Mouse (Mus musculus) limb, embryonic 12.5 days (tissue): ENCODE data around the gene Tspan14. TPM values are rescaled to one million over a fixed set of nuclear protein-coding genes. Genes with fewer than 3 reads are reported as not detected.
A peak's percentile ranks its signal among the peaks of the same experiment; 100 is the strongest.

Experiments used
- ATAC-seq: fragments of 200-750 bp; cut with Nextera tagmentation; 2 replicates; pipeline ENCODE4 v1.8.0; 2017; ENCODE audit warnings: low read depth, moderate TSS enrichment; ENCODE audit not compliant: insufficient number of reproducible peaks, insufficient read depth, low FRiP score, low TSS enrichment
- H3K27ac ChIP-seq: fragments of 300-500 bp; sonication (generic); 2 replicates; pipeline ENCODE4 v1.5.1; 2016; ENCODE audit warnings: mild to moderate bottlenecking, moderate library complexity
- H3K27me3 ChIP-seq: fragments of 300-500 bp; sonication (generic); 2 replicates; pipeline ENCODE4 v1.6.1; 2016; ENCODE audit warnings: mild to moderate bottlenecking, moderate library complexity
- H3K36me3 ChIP-seq: fragments of 300-500 bp; sonication (generic); 2 replicates; pipeline ENCODE4 v1.6.1; 2016; ENCODE audit warnings: mild to moderate bottlenecking, moderate library complexity
- H3K4me1 ChIP-seq: fragments of 300-500 bp; sonication (generic); replicated peaks from 2 replicates; pipeline ENCODE4 v1.6.1; 2016
- H3K4me2 ChIP-seq: fragments of 300-500 bp; sonication (generic); 2 replicates; pipeline ENCODE4 v1.6.1; 2016; ENCODE audit warnings: mild to moderate bottlenecking, moderate library complexity
- H3K4me3 ChIP-seq: fragments of 300-500 bp; sonication (generic); replicated peaks from 2 replicates; pipeline ENCODE4 v1.5.1; 2016; ENCODE audit warnings: mild to moderate bottlenecking
- H3K9ac ChIP-seq: fragments of 300-500 bp; sonication (generic); replicated peaks from 2 replicates; pipeline ENCODE4 v1.6.1; 2016; ENCODE audit warnings: mild to moderate bottlenecking, moderate library complexity
- H3K9me3 ChIP-seq: fragments of 300-500 bp; sonication (generic); 2 replicates; pipeline ENCODE4 v1.6.1; 2016; ENCODE audit warnings: mild to moderate bottlenecking, moderate library complexity
- WGBS: fragments of 180-500 bp; shearing (Covaris S2); methylation state at CpG from one replicate; pipeline ENCODE4 v1.1.7; 2016; 5-methylcytosine and 5-hydroxymethylcytosine counted together
- polyA plus RNA-seq: library from polyadenylated mRNA; unstranded; fragments of >200 nt; fragmentation: Nextera tagmentation; extraction: Ambion mirVana; gene quantifications from 2 replicates; pipeline ENCODE4 v1.2.1, GENCODE M21; 2016

Tspan14 gene
- polyA plus RNA-seq, 1 experiment from 2014 or later = 68.4 TPM

- no peak overlapping the region for H3K9ac ChIP-seq
- no peaks in the 10 kb centered on the region for H3K9me3 ChIP-seq
- H3K27ac ChIP-seq = no peak overlapping the region
- H3K4me1 ChIP-seq = peaks cover 24% of the 10 kb centered on the region
- no peaks in the 10 kb centered on the region; the same call in 1 of the 2 replicates for H3K27me3 ChIP-seq
- 31% methylated on average over 22 of the region's 22 CpGs for WGBS
- no peak overlapping the region for H3K4me3 ChIP-seq
- ATAC-seq = no peak
- H3K4me2 ChIP-seq = peak overlapping the region; percentile 27
- H3K36me3 ChIP-seq = no peaks in the 10 kb centered on the region
Observed at GRCm38 (mm10) chr14:41004201-41005141, 37.9 kb upstream of the Tspan14 start.

- Histone ChIP-seq H3K4me1 (peaks cover 24% of the 10 kb centered on the region), H3K27ac (no peak overlapping the region), H3K4me3 (no peak overlapping the region), H3K36me3 (peaks cover 17% of the 10 kb centered on the region), H3K4me2 (no peak overlapping the region), H3K27me3 (no peaks in the 10 kb centered on the region; the same call in 1 of the 2 replicates), H3K9ac (no peak overlapping the region), H3K9me3 (no peaks in the 10 kb centered on the region)
- no peak for ATAC-seq
- WGBS = 75% methylated on average over 5 of the region's 5 CpGs
Observed at GRCm38 (mm10) chr14:41001576-41001975, 35.0 kb upstream of the Tspan14 start.

DNA sequence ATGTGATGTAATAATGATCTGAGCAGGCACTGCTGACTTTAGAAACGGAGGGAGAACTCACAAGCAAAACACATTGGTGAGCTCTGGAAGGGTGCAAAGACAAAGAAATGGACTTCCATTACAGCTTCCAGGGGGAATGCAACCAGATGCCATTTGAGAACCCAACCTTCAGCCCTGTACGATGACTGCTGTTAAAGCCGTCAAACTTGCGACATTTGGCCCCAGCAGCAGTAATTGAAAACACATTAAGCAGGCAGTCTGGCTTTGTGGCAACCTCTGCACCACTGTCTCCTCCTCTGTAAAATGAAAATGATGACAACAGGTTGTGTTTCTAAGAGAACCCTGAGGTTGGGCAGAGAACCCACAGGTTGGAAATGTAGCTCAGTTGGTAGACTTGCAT lies 34.2 kb upstream of the Tspan14 start:
- Histone ChIP-seq H3K9me3 (no peaks in the 10 kb centered on the region), H3K27ac (0 out of 2 replicates have a peak overlapping the region, but pooled peaks have one; percentile 23), H3K4me2 (no peak overlapping the region), H3K9ac (no peak overlapping the region), H3K4me3 (no peak overlapping the region), H3K27me3 (no peaks in the 10 kb centered on the region; the same call in 1 of the 2 replicates), H3K4me1 (peaks cover 24% of the 10 kb centered on the region), H3K36me3 (peaks cover 17% of the 10 kb centered on the region)
- WGBS = 15% methylated on average over 4 of the region's 4 CpGs
- no peak for ATAC-seq

DNA sequence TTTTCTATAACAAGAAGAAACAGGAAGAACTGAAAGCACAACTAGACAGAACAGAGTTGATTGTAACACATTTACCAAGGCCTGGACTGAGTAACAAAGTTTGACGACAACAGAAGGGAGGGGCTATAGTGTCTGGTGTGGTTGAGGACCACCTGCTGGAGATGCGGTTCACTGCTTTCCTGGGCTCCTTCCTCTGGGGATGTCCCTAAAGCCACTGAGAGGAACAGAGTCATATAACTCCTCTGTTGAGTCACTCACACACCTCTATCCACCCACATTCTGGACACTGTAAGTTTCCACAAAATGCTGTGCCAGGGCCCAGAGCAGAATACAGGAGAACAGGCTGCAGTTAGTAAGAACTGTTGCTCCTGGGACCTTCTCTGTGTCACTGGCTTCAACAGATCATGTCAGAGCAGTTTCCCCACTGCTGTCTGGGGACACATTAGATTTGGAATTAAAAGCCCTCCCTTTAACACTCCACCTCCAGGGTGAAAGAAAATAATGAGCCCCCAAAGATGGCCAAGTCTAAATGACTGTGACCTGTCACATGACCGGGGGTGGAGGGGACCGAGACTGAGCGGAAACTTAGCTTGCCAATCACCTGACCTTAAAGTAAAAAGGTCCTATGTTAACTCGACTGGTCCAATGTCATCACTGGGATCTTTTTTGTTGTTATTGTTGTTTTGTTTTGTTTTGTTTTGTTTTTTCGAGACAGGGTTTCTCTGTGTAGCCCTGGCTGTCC lies 33.5 kb upstream of the Tspan14 start:
- H3K4me1 ChIP-seq = peaks cover 24% of the 10 kb centered on the region
- H3K36me3 ChIP-seq = peaks cover 17% of the 10 kb centered on the region
- H3K9ac ChIP-seq = no peak overlapping the region
- no peak overlapping the region for H3K4me2 ChIP-seq
- no peak overlapping the region for H3K4me3 ChIP-seq
- no peak for ATAC-seq
- H3K9me3 ChIP-seq = no peaks in the 10 kb centered on the region
- no peaks in the 10 kb centered on the region; the same call in 1 of the 2 replicates for H3K27me3 ChIP-seq
- WGBS = 87% methylated on average over 7 of the region's 7 CpGs
- 0 out of 2 replicates have a peak overlapping the region, but pooled peaks have one; percentile 23 for H3K27ac ChIP-seq

- no peak overlapping the region for H3K4me2 ChIP-seq
- no peak for ATAC-seq
- H3K27me3 ChIP-seq = no peaks in the 10 kb centered on the region
- H3K4me3 ChIP-seq = no peak overlapping the region
- peaks cover 27% of the 10 kb centered on the region for H3K36me3 ChIP-seq
- WGBS = 86% methylated on average over 3 of the region's 3 CpGs
- H3K9me3 ChIP-seq = no peaks in the 10 kb centered on the region
- no peak overlapping the region for H3K27ac ChIP-seq
- no peak overlapping the region for H3K9ac ChIP-seq
- peaks cover 6% of the 10 kb centered on the region; the same call in 1 of the 2 replicates for H3K4me1 ChIP-seq
Observed at GRCm38 (mm10) chr14:40996171-40996570, 29.6 kb upstream of the Tspan14 start.

GRCm38 (mm10) chr14:40992464-40992863 lies 25.9 kb upstream of the Tspan14 start:
- H3K27ac ChIP-seq = no peak overlapping the region
- H3K27me3 ChIP-seq = no peaks in the 10 kb centered on the region
- no peaks in the 10 kb centered on the region for H3K9me3 ChIP-seq
- no peak overlapping the region for H3K4me2 ChIP-seq
- 0 out of 2 replicates have a peak, but pooled peaks cover 8% of the 10 kb centered on the region for H3K4me1 ChIP-seq
- H3K9ac ChIP-seq = no peak overlapping the region
- 82% methylated on average over 6 of the region's 6 CpGs for WGBS
- H3K36me3 ChIP-seq = peaks cover 17% of the 10 kb centered on the region
- ATAC-seq = no peak
- no peak overlapping the region for H3K4me3 ChIP-seq

DNA sequence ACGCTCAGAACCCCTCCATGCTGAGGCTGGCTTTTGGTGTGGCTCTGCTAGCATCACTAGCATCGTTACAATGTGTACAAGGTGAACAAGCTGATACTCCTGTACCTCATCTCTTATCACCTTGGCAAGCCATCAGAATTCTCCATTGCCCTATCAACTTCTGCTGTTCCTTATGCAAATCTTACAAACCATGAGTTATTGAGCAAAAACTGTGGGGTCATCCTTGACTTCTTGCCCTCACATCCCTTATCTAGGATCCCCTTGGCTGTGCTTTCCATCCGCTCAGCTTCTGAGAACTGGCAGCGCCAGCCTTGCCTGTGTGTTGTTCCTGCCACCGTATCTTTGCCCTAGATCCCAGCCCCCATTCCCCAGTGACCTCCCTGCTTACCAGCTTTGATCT lies 22.2 kb upstream of the Tspan14 start:
- H3K4me2 ChIP-seq = no peak overlapping the region
- H3K9ac ChIP-seq = no peak overlapping the region
- H3K27me3 ChIP-seq = no peaks in the 10 kb centered on the region
- peaks cover under 1% of the 10 kb centered on the region; the same call in 1 of the 2 replicates for H3K36me3 ChIP-seq
- WGBS = 87% methylated on average over 5 of the region's 5 CpGs
- H3K27ac ChIP-seq = no peak overlapping the region
- H3K4me3 ChIP-seq = no peak overlapping the region
- no peak; the same call in 1 of the 2 replicates for ATAC-seq
- no peaks in the 10 kb centered on the region for H3K9me3 ChIP-seq
- H3K4me1 ChIP-seq = 0 out of 2 replicates have a peak, but pooled peaks cover 8% of the 10 kb centered on the region

GRCm38 (mm10) chr14:40987184-40987583 lies 20.6 kb upstream of the Tspan14 start:
- WGBS = 69% methylated on average over 2 of the region's 2 CpGs
- ATAC-seq = no peak

GRCm38 (mm10) chr14:40985635-40986034 lies 19.0 kb upstream of the Tspan14 start:
- no peak overlapping the region for H3K9ac ChIP-seq
- no peak overlapping the region for H3K4me3 ChIP-seq
- H3K27ac ChIP-seq = no peak overlapping the region
- 0 out of 2 replicates have a peak, but pooled peaks cover 2% of the 10 kb centered on the region for H3K4me1 ChIP-seq
- WGBS = 92% methylated on average over 4 of the region's 4 CpGs
- H3K9me3 ChIP-seq = no peaks in the 10 kb centered on the region
- H3K36me3 ChIP-seq = no peaks in the 10 kb centered on the region
- no peaks in the 10 kb centered on the region for H3K27me3 ChIP-seq
- H3K4me2 ChIP-seq = no peak overlapping the region
- no peak for ATAC-seq

More at GRCm38 (mm10) chr14:40987184-40987583, 20.6 kb upstream of the Tspan14 start:
- Histone ChIP-seq H3K36me3 (no peaks in the 10 kb centered on the region), H3K4me2 (no peak overlapping the region), H3K27ac (no peak overlapping the region), H3K4me3 (no peak overlapping the region), H3K4me1 (0 out of 2 replicates have a peak, but pooled peaks cover 8% of the 10 kb centered on the region), H3K27me3 (no peaks in the 10 kb centered on the region), H3K9ac (no peak overlapping the region), H3K9me3 (no peaks in the 10 kb centered on the region)

DNA sequence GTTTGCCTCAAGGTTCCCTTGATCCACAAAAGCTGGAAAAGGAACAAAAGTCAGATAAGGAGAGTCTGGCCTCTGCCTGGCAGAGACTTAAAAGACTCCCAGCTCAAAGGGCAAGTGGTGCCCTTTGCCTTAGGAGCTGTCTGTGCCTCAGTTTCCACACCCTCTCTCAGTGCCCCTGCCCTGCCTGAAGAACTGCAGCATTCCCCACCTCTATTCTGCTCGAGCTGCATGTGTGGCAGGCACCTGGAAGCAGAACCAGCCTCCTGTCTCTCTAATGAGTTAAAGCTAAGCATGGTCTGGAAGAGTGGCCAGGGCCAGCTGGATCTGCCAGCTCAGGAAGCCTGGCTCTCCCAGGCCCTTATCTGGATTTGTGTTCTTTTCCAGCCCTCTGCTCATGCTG lies 13.1 kb upstream of the Tspan14 start:
- H3K4me1 ChIP-seq = 0 out of 2 replicates have a peak, but pooled peaks cover 6% of the 10 kb centered on the region
- peak overlapping the region; percentile 41; the same call in 1 of the 2 replicates for H3K27ac ChIP-seq
- H3K4me3 ChIP-seq = no peak overlapping the region
- H3K36me3 ChIP-seq = no peaks in the 10 kb centered on the region
- H3K9ac ChIP-seq = no peak overlapping the region
- no peak overlapping the region for H3K4me2 ChIP-seq
- no peaks in the 10 kb centered on the region for H3K9me3 ChIP-seq
- no peak for ATAC-seq
- 25% methylated on average over 1 of the region's 1 CpGs for WGBS
- H3K27me3 ChIP-seq = no peaks in the 10 kb centered on the region

GRCm38 (mm10) chr14:40979002-40979401 lies 12.4 kb upstream of the Tspan14 start:
- ATAC-seq = peak; percentile 67; the same call in 1 of the 2 replicates
- no peak overlapping the region for H3K4me3 ChIP-seq
- H3K27me3 ChIP-seq = no peaks in the 10 kb centered on the region
- 56% methylated on average over 4 of the region's 4 CpGs for WGBS
- no peak overlapping the region for H3K4me2 ChIP-seq
- no peaks in the 10 kb centered on the region for H3K9me3 ChIP-seq
- H3K4me1 ChIP-seq = 0 out of 2 replicates have a peak, but pooled peaks cover 6% of the 10 kb centered on the region
- no peak overlapping the region for H3K9ac ChIP-seq
- H3K36me3 ChIP-seq = no peaks in the 10 kb centered on the region
- no peak overlapping the region for H3K27ac ChIP-seq
